Mouse (Mus musculus) ES-E14 (cell line): Measurements from ENCODE around the gene Vamp1. TPM values are rescaled to one million over a fixed set of nuclear protein-coding genes. Genes with fewer than 3 reads are reported as not detected.
A peak's percentile ranks its signal among the peaks of the same experiment; 100 is the strongest.

Source experiments
- DNase-seq: peaks from one replicate; pipeline ENCODE4 v3.0.0-alpha.2; 2013; ENCODE audit warnings: low read depth, low spot score
- H3K27ac ChIP-seq: 2 replicates; pipeline ENCODE4 v1.5.1; 2012; ENCODE audit warnings: low read depth, mild to moderate bottlenecking, low read length, moderate library complexity, mixed read lengths; ENCODE audit not compliant: poor library complexity, insufficient read depth, severe bottlenecking
- H3K36me3 ChIP-seq: 2 replicates; pipeline ENCODE4 v1.6.1; 2012; ENCODE audit warnings: mild to moderate bottlenecking, low read length, moderate library complexity, mixed read lengths; ENCODE audit not compliant: control insufficient read depth, poor library complexity, insufficient read depth, severe bottlenecking
- H3K4me1 ChIP-seq, 2 experiments: fragments of 150-350 bp in 1 of 2; sonication (generic) in 1 of 2; 2 replicates each; pipeline ENCODE4 v1.6.1; 2012; ENCODE audit warnings: low read length in 2 of 2, mild to moderate bottlenecking in 1 of 2, mixed read lengths in 1 of 2; ENCODE audit not compliant: control insufficient read depth in 2 of 2, insufficient read depth in 2 of 2, poor library complexity in 1 of 2
- H3K4me3 ChIP-seq, 2 experiments: fragments of 150-350 bp in 1 of 2; sonication (generic) in 1 of 2; 2 replicates each; pipeline ENCODE4 v1.5.1; 2012; ENCODE audit warnings: low read length in 2 of 2, low read depth in 1 of 2, mild to moderate bottlenecking in 1 of 2, mixed read lengths in 1 of 2; ENCODE audit not compliant: insufficient read depth in 1 of 2, poor library complexity in 1 of 2, severe bottlenecking in 1 of 2
- H3K9ac ChIP-seq: 2 replicates; pipeline ENCODE4 v1.6.1; 2012; ENCODE audit warnings: low read depth, mild to moderate bottlenecking, low read length, mixed read lengths; ENCODE audit not compliant: poor library complexity, insufficient read depth, severe bottlenecking
- H3K9me3 ChIP-seq: fragments of 150-350 bp; sonication (generic); 2 replicates; pipeline ENCODE4 v1.6.1; 2012; ENCODE audit warnings: low read depth, mild to moderate bottlenecking, low read length; ENCODE audit not compliant: control insufficient read depth, insufficient read depth
- CHD2 ChIP-seq: IDR thresholded peaks from 2 replicates; pipeline ENCODE4 v1.6.1; 2014; ENCODE audit warnings: mild to moderate bottlenecking, low read depth, low read length, inconsistent platforms
- HCFC1 ChIP-seq: IDR thresholded peaks from 2 replicates; pipeline ENCODE4 v1.6.1; 2012; ENCODE audit warnings: low read length, inconsistent platforms, borderline replicate concordance; ENCODE audit not compliant: insufficient read depth
- MAFK ChIP-seq: IDR thresholded peaks from 2 replicates; pipeline ENCODE4 v1.6.1; 2014; ENCODE audit warnings: mild to moderate bottlenecking, low read depth, low read length, inconsistent platforms; ENCODE audit not compliant: insufficient read depth
- ZC3H11A ChIP-seq: IDR thresholded peaks from 2 replicates; pipeline ENCODE4 v1.6.1; 2012; ENCODE audit warnings: low read depth, mild to moderate bottlenecking, inconsistent platforms, low read length, borderline replicate concordance
- ZNF384 ChIP-seq: IDR thresholded peaks from 2 replicates; pipeline ENCODE4 v1.6.1; 2012; ENCODE audit warnings: low read depth, low read length, inconsistent platforms
- in situ Hi-C, 2 experiments: fragments of 600-800 bp; cut with MboI; formaldehyde crosslinking; loops; one replicate each; pipeline ENCODE4 v1.15.1; 2025; ENCODE audit warnings: low sequenced_read_pairs in 2 of 2, inconsistent platforms in 1 of 2; ENCODE audit not compliant: unreplicated experiment in 2 of 2
- total RNA-seq: library from RNA; depleted of rRNA; stranded (reverse); fragments of 300-350 nt; gene quantifications from 2 replicates; pipeline ENCODE4 v1.2.3, GENCODE M21; 2012

Gene Vamp1
- total RNA-seq, 1 experiment, result 3.5 TPM

- no peaks in the 10 kb centered on the region for H3K9me3 ChIP-seq
- TF ChIP-seq CHD2 (peak; percentile 84), ZC3H11A (no peak), MAFK (peak; percentile 49; the same call in 1 of the 2 replicates), ZNF384 (no peak)
- peak within 1 kb of the TSS; percentile 27; the same call in 1 of the 2 replicates for H3K9ac ChIP-seq
- peaks cover 4% of the 10 kb centered on the region; the same call in 1 of the 2 replicates for H3K36me3 ChIP-seq
- H3K27ac ChIP-seq, result no peak within 1 kb of the TSS
- H3K4me1 ChIP-seq, result no peaks in the 10 kb centered on the region
- DNase-seq, result no peak
- in situ Hi-C loops, result no loop called here
- peak within 1 kb of the TSS; percentile 40 to 54 for H3K4me3 ChIP-seq
Observed at GRCm38 (mm10) chr6:125285890-125286289, 70.5 kb downstream of the Vamp1 start, which contains the start of gene Tuba3a. Tuba3a (minus strand) TSS chr6:125286042.

GRCm38 (mm10) chr6:125286944-125287343 is 71.6 kb downstream of the Vamp1 start:
- peaks cover 4% of the 10 kb centered on the region; the same call in 1 of the 2 replicates for H3K36me3 ChIP-seq
- H3K27ac ChIP-seq, result no peak overlapping the region

GRCm38 (mm10) chr6:125288730-125289129 is 73.4 kb downstream of the Vamp1 start:
- H3K9me3 ChIP-seq, result no peaks in the 10 kb centered on the region
- no peak overlapping the region for H3K27ac ChIP-seq
- H3K4me3 ChIP-seq, result no peak overlapping the region
- DNase-seq, result no peak
- TF ChIP-seq ZC3H11A, result no peak
- no peak for TF ChIP-seq HCFC1
- TF ChIP-seq MAFK, result no peak
- no peak for TF ChIP-seq ZNF384
- TF ChIP-seq CHD2, result no peak
- in situ Hi-C loops, result no loop called here
- H3K9ac ChIP-seq, result no peak overlapping the region
- no peaks in the 10 kb centered on the region for H3K36me3 ChIP-seq
- H3K4me1 ChIP-seq, result no peaks in the 10 kb centered on the region

More at GRCm38 (mm10) chr6:125286944-125287343, 71.6 kb downstream of the Vamp1 start:
- in situ Hi-C loops, result no loop called here
- no peaks in the 10 kb centered on the region for H3K9me3 ChIP-seq
- no peak overlapping the region for H3K9ac ChIP-seq
- H3K4me3 ChIP-seq, result no peak overlapping the region
- no peak for DNase-seq
- TF ChIP-seq ZNF384, result no peak
- TF ChIP-seq CHD2, result no peak
- TF ChIP-seq ZC3H11A, result no peak
- no peak for TF ChIP-seq MAFK
- TF ChIP-seq HCFC1, result no peak
- no peaks in the 10 kb centered on the region for H3K4me1 ChIP-seq

- TF ChIP-seq CHD2 (no peak), ZC3H11A (no peak), HCFC1 (no peak), ZNF384 (no peak), MAFK (no peak)
- Histone ChIP-seq H3K36me3 (no peaks in the 10 kb centered on the region), H3K27ac (no peak overlapping the region), H3K9ac (no peak overlapping the region), H3K4me1 (no peaks in the 10 kb centered on the region), H3K4me3 (no peak overlapping the region), H3K9me3 (no peaks in the 10 kb centered on the region)
- in situ Hi-C loops, result no loop called here
- DNase-seq, result no peak
Observed at GRCm38 (mm10) chr6:125291329-125291728, 76.0 kb downstream of the Vamp1 start.

- in situ Hi-C loops, result no loop called here
- Histone ChIP-seq H3K4me1 (no peaks in the 10 kb centered on the region), H3K9ac (no peak overlapping the region), H3K4me3 (no peak overlapping the region), H3K36me3 (no peaks in the 10 kb centered on the region), H3K9me3 (no peaks in the 10 kb centered on the region), H3K27ac (no peak overlapping the region)
- no peak for DNase-seq
- TF ChIP-seq CHD2, result no peak
- TF ChIP-seq MAFK, result no peak
- no peak for TF ChIP-seq HCFC1
- TF ChIP-seq ZNF384, result no peak
- TF ChIP-seq ZC3H11A, result no peak
Observed at GRCm38 (mm10) chr6:125292256-125292655, 76.9 kb downstream of the Vamp1 start.
